17 mouse cellular contexts compared by ENCODE assay signal in the genomic region with DNA sequence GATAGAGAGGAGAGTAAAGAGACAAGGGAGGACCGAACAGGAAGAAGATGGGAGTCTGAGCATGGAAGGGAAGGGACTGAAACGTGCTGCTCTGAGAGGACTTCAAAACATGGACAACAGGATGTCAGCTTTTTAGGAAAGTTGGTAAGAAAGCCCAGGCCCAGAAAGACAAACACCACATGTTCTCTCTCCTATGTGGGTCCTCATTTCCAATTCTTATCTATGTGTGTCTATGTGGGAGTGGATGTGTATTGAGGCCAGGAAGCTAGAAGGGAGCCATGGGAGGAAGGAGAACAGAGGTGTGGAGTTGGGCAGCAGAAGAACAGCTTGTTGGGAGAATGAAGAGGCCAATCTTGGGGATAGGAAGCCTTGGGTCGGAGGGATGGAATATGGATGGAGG.
DNase-seq lines count a peak whose midpoint lies in the region; ATAC-seq and TF ChIP-seq lines count a peak whose summit lies in the region.
"Had no signal": no experiment of that assay in that cellular context is flagged by ENCODE, and none has a peak within 500 bp of the region (broad histone marks: within the 10 kb centered on the region; RNA-seq: fewer than 3 reads in every experiment).

No protein-coding gene starts in this region.

- H3K4me3 ChIP-seq in left cerebral cortex, adult 2 months, result no peak overlapping the region

- intact Hi-C loops in left cerebral cortex, adult 2 months (cut with DNase I), result no loop called here
- intact Hi-C loops in left cerebral cortex, postnatal 4 days (cut with DNase I), result no loop called here

- ATAC-seq in frontal cortex, adult (ENCODE audit: low TSS enrichment), result peak; percentile 60
- ATAC-seq: activated CD4-positive, CD25-positive, alpha-beta regulatory T cell, adult 4 months; CD4-positive, CD25-positive, alpha-beta regulatory T cell, adult 4 months; Patski had no signal

- no peak for DNase-seq in frontal cortex, postnatal 36 days (ENCODE audit: low spot score in 2 of 2)
- DNase-seq in left cerebral cortex, adult 2 months (ENCODE audit: extremely low spot score in 1 of 2, low spot score in 2 of 2), result no peak
- DNase-seq in left cerebral cortex, postnatal 4 days, result no peak
- DNase-seq: adrenal gland, adult 2 months; adrenal gland, adult 8-10 months; adrenal gland, postnatal 10 days; adrenal gland, postnatal 14 days; adrenal gland, postnatal 25 days; adrenal gland, postnatal 36 days; B cell, adult 2 months; cerebellum, adult 11 months; cerebellum, adult 11-12 months; cerebellum, adult 18-20 months had no signal

- no peak for TF ChIP-seq CTCF in left cerebral cortex, adult 2 months (IDR thresholded peaks at IDR 0.05)

- H3K27ac ChIP-seq in left cerebral cortex, adult 2 months, result peak overlapping the region; percentile 53
